Mouse (Mus musculus): ENCODE results near the gene Snx11. TPM values are rescaled to one million over a fixed set of nuclear protein-coding genes. Genes with fewer than 3 reads are reported as not detected.

Snx11 gene
- total RNA-seq, 2 experiments from 2014 or later: 1.3 to 16.3 TPM

DNA sequence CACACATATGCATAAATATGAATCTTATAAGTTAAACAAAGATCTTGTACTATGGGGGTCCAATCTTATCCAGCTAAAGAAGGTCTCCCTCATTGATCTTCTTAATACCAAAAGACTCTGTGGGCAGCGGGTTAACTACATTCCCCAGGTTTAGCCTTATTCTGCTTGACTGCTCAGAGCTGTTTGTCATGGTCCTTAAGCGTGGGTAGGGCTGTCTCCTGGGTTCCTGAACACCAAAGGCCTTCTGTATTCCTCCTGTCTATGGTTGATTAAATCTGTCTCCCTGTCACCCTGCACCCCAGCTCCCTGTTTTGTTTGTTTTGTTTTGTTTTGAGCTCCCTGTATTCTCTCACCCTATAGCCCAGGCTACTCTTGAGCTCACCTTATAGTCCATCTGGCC lies 48.8 kb downstream of the Snx11 start:
- ATAC-seq (replicated peaks; ENCODE audit: low FRiP score, poor library complexity, severe bottlenecking): no peak

DNA sequence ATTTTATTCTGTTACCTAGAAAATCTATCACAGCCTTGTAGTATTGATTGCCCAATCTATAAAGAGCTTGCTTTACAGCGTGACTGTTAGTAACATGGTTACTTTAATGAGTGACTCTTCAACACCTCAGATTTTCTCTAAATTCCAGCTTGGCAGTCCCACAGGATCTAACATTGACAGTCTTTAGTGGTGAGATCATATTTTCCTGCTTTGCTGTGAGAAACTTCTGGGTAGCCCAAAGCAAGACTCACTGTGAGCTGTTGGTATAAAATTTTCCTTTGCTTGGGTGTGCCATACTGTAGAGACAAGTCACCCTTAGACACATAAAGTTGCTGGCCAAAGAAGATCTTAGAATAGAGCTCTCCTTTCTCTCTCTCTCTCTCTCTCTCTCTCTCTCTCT lies 51.5 kb downstream of the Snx11 start:
- ATAC-seq (replicated peaks; ENCODE audit: low FRiP score, poor library complexity, severe bottlenecking): no peak

DNA sequence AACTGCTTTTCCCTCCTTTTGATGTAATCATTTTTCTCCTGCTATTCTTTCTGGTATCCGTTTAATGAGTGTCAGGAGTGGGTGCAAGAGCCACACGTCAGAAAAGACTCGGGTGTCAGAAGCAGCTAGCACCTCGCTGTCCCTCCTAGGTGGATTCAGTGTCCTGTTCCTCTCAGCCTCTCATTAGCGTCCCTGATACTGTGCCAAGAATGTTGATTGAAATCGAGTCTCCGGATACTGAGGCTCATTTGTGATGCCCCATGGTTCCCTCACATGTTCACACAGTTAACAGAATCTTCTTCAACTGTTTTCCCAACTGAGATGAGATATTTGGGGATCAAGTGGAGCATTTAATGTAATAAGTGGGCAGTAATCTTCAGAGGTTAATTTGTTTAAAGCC lies 58.8 kb downstream of the Snx11 start:
- no peak for ATAC-seq (replicated peaks; ENCODE audit: low FRiP score, poor library complexity, severe bottlenecking)

Other genes starting within 250 kb of the Snx11 start
- gene Cbx1, start 11.6 kb upstream of the Snx11 start, total RNA-seq (2015; ENCODE audit: low replicate concordance): 13.6 and 14.4 TPM in 2 replicates
- gene Cbx1, start 11.6 kb upstream of the Snx11 start, total RNA-seq (2017; ENCODE audit: low replicate concordance): 22.0 and 32.9 TPM in 2 replicates
- gene Nfe2l1, start 52.4 kb upstream of the Snx11 start, total RNA-seq (2015; ENCODE audit: low replicate concordance): 27.0 and 27.1 TPM in 2 replicates
- 26.5 and 32.5 TPM in 2 replicates for gene Nfe2l1, start 52.4 kb upstream of the Snx11 start, total RNA-seq (2017; ENCODE audit: low replicate concordance)
- gene Copz2, start 72.3 kb upstream of the Snx11 start, total RNA-seq (2015; ENCODE audit: low replicate concordance): not detected in 2 replicates
- not detected in 2 replicates for gene Copz2, start 72.3 kb upstream of the Snx11 start, total RNA-seq (2017; ENCODE audit: low replicate concordance)
- 6.1 and 8.6 TPM in 2 replicates for gene Cdk5rap3, start 138.9 kb upstream of the Snx11 start, total RNA-seq (2015; ENCODE audit: low replicate concordance)
- gene Cdk5rap3, start 138.9 kb upstream of the Snx11 start, total RNA-seq (2017; ENCODE audit: low replicate concordance): 6.8 and 17.3 TPM in 2 replicates
- not detected in 2 replicates for gene Prr15l, start 150.5 kb upstream of the Snx11 start, total RNA-seq (2015; ENCODE audit: low replicate concordance)
- gene Prr15l, start 150.5 kb upstream of the Snx11 start, total RNA-seq (2017; ENCODE audit: low replicate concordance): 0.94 and 1.3 TPM in 2 replicates
- 231 and 288 TPM in 2 replicates for gene Pnpo, start 166.4 kb upstream of the Snx11 start, total RNA-seq (2015; ENCODE audit: low replicate concordance)
- gene Pnpo, start 166.4 kb upstream of the Snx11 start, total RNA-seq (2017; ENCODE audit: low replicate concordance): 381 and 405 TPM in 2 replicates
- gene Sp2, start 205.4 kb upstream of the Snx11 start, total RNA-seq (2015; ENCODE audit: low replicate concordance): 16.1 and 17.1 TPM in 2 replicates
- gene Sp2, start 205.4 kb upstream of the Snx11 start, total RNA-seq (2017; ENCODE audit: low replicate concordance): 4.4 and 6.1 TPM in 2 replicates
- not detected in 2 replicates for gene Sp6, start 235.8 kb upstream of the Snx11 start, total RNA-seq (2015; ENCODE audit: low replicate concordance)
- not detected in 2 replicates for gene Sp6, start 235.8 kb upstream of the Snx11 start, total RNA-seq (2017; ENCODE audit: low replicate concordance)

All from erythroblast, adult 5-6 weeks (primary cell).